Mouse (Mus musculus): ENCODE data around the gene Anapc7. TPM values are rescaled to one million over a fixed set of nuclear protein-coding genes. Genes with fewer than 3 reads are reported as not detected.
A peak's percentile ranks its signal among the peaks of the same experiment; 100 is the strongest.
"Not testable (repeated sequence)": the region's sequence is repeated elsewhere in the genome, so short reads cannot be mapped to it uniquely, and the experiment has no call there.

Gene Anapc7
- total RNA-seq, 2 experiments from 2014 or later: 44.4 to 44.5 TPM

GRCm38 (mm10) chr5:122445051-122445610 lies 23.6 kb downstream of the Anapc7 start:
- intact Hi-C loops (cut with DNase I): no loop called here
- DNase-seq: no peak

GRCm38 (mm10) chr5:122447857-122448256 lies 26.4 kb downstream of the Anapc7 start:
- intact Hi-C loops (cut with DNase I): no loop called here
- peak in 1 of 2 experiments; percentile 62 for DNase-seq

- intact Hi-C loops (cut with DNase I): no loop called here
- peak in 1 of 2 experiments; percentile 54 for DNase-seq
Observed at GRCm38 (mm10) chr5:122448869-122449268, 27.4 kb downstream of the Anapc7 start.

GRCm38 (mm10) chr5:122449946-122450345 lies 28.5 kb downstream of the Anapc7 start:
- intact Hi-C loops (cut with DNase I): no loop called here
- peak in 1 of 2 experiments; percentile 68 for DNase-seq

- DNase-seq: peak in 1 of 2 experiments; percentile 72
- intact Hi-C loops (cut with DNase I): no loop called here
Observed at GRCm38 (mm10) chr5:122450913-122451317, 29.4 kb downstream of the Anapc7 start.

GRCm38 (mm10) chr5:122451324-122451723 lies 29.8 kb downstream of the Anapc7 start:
- DNase-seq: no peak
- intact Hi-C loops (cut with DNase I): no loop called here

GRCm38 (mm10) chr5:122452194-122452593 lies 30.7 kb downstream of the Anapc7 start:
- intact Hi-C loops (cut with DNase I): no loop called here

GRCm38 (mm10) chr5:122453188-122453587 lies 31.7 kb downstream of the Anapc7 start:
- intact Hi-C loops (cut with DNase I): no loop called here
- DNase-seq: no peak

More at GRCm38 (mm10) chr5:122452194-122452593, 30.7 kb downstream of the Anapc7 start:
- DNase-seq: peak in 1 of 2 experiments; percentile 48

GRCm38 (mm10) chr5:122454442-122454841 lies 32.9 kb downstream of the Anapc7 start:
- intact Hi-C loops (cut with DNase I): no loop called here
- DNase-seq: no peak

GRCm38 (mm10) chr5:122454883-122455282 lies 33.4 kb downstream of the Anapc7 start:
- intact Hi-C loops (cut with DNase I): no loop called here
- DNase-seq: peak in 1 of 2 experiments; percentile 20

- DNase-seq: no peak
- intact Hi-C loops (cut with DNase I): no loop called here
Observed at GRCm38 (mm10) chr5:122455584-122455983, 34.1 kb downstream of the Anapc7 start.

GRCm38 (mm10) chr5:122457054-122457453 lies 35.6 kb downstream of the Anapc7 start:
- DNase-seq; intact Hi-C loops (cut with DNase I): not testable (repeated sequence)

- intact Hi-C loops (cut with DNase I): no loop called here
- no peak for DNase-seq
Observed at GRCm38 (mm10) chr5:122458066-122458465, 36.6 kb downstream of the Anapc7 start.

GRCm38 (mm10) chr5:122459335-122459734 lies 37.8 kb downstream of the Anapc7 start:
- DNase-seq: no peak
- intact Hi-C loops (cut with DNase I): no loop called here

GRCm38 (mm10) chr5:122460656-122461055 lies 39.2 kb downstream of the Anapc7 start:
- no peak for DNase-seq
- intact Hi-C loops (cut with DNase I): no loop called here

GRCm38 (mm10) chr5:122461431-122461830 lies 39.9 kb downstream of the Anapc7 start:
- intact Hi-C loops (cut with DNase I): no loop called here
- no peak for DNase-seq

GRCm38 (mm10) chr5:122471658-122472057 lies 50.2 kb downstream of the Anapc7 start:
- DNase-seq: no peak

GRCm38 (mm10) chr5:122474643-122475363 lies 53.3 kb downstream of the Anapc7 start:
- intact Hi-C loops (cut with DNase I): no loop called here
- no peak for DNase-seq

More at GRCm38 (mm10) chr5:122471658-122472057, 50.2 kb downstream of the Anapc7 start:
- intact Hi-C loops (cut with DNase I): no loop called here

GRCm38 (mm10) chr5:122476078-122476477 lies 54.6 kb downstream of the Anapc7 start:
- intact Hi-C loops (cut with DNase I): no loop called here
- no peak for DNase-seq

- intact Hi-C loops (cut with DNase I): no loop called here
- DNase-seq: no peak
Observed at GRCm38 (mm10) chr5:122477492-122477891, 56.0 kb downstream of the Anapc7 start.

- intact Hi-C loops (cut with DNase I): no loop called here
- no peak for DNase-seq
Observed at GRCm38 (mm10) chr5:122479131-122479530, 57.6 kb downstream of the Anapc7 start.

GRCm38 (mm10) chr5:122481844-122482243 lies 60.4 kb downstream of the Anapc7 start:
- intact Hi-C loops (cut with DNase I): no loop called here
- peak in 1 of 2 experiments; percentile 50 for DNase-seq
